Mouse (Mus musculus): Measurements from ENCODE around the gene Gja5.
"Not testable (repeated sequence)": the region's sequence is repeated elsewhere in the genome, so short reads cannot be mapped to it uniquely, and the experiment has no call there.

Gene Gja5

GRCm38 (mm10) chr3:96997770-96998169 is 93.3 kb downstream of the Gja5 start:
- in situ Hi-C loops (cut with MboI; ENCODE audit: low pct_unique_long_range_greater_than_20kb in 1 of 2, low sequenced_read_pairs in 2 of 2, unreplicated experiment in 1 of 2): no loop called here

GRCm38 (mm10) chr3:97003111-97003510 is 98.6 kb downstream of the Gja5 start:
- in situ Hi-C loops (cut with MboI; ENCODE audit: low pct_unique_long_range_greater_than_20kb in 1 of 2, low sequenced_read_pairs in 2 of 2, unreplicated experiment in 1 of 2): no loop called here

DNA sequence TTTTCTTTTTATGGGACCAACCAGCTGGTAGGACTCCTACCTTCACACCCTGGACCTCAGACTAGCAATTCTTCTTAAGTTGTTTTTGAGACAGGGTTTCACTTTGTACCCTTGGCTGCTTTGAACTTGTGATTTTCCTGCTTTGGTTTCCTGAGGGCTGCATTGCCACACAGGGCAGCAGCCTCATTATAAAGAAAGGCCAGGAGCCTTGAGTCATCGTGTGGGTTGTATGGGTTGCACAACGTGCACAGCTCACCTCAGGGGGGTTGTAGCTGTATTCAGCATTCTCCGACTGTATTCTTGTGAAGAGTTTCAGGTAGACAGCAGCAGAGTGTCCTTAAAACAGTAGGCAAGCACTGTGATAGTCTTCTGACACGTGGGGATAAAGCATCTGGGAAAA is 100.0 kb downstream of the Gja5 start:
- in situ Hi-C loops (cut with MboI; ENCODE audit: low pct_unique_long_range_greater_than_20kb in 1 of 2, low sequenced_read_pairs in 2 of 2, unreplicated experiment in 1 of 2): no loop called here

DNA sequence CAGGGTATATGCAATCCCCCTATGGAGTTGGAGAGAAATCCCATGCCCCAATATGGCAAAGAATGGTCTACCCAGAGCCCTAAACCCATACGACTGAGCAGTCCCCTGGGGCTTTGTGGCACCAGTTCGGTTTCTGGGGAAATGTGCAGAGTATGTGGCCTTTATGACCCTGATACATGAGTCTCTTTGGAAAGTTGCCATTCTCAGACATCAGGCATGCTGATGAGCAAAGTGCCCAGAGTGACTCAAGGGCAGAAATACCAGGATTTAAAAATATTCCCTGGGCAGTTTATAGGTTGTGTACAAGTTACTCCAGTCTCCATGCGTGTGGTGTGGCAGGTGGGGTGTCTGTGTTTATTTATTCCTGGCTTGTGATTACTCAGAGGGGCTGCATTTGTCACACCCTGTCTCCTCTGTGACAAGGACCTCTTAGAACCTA is 102.5 kb downstream of the Gja5 start:
- in situ Hi-C loops (cut with MboI; ENCODE audit: low pct_unique_long_range_greater_than_20kb in 1 of 2, low sequenced_read_pairs in 2 of 2, unreplicated experiment in 1 of 2): no loop called here

- in situ Hi-C loops (cut with MboI; ENCODE audit: low pct_unique_long_range_greater_than_20kb in 1 of 2, low sequenced_read_pairs in 2 of 2, unreplicated experiment in 1 of 2): no loop called here
These were observed 120.7 kb downstream of the Gja5 start for GRCm38 (mm10) chr3:97025226-97025625.

- in situ Hi-C loops (cut with MboI; ENCODE audit: low pct_unique_long_range_greater_than_20kb in 1 of 2, low sequenced_read_pairs in 2 of 2, unreplicated experiment in 1 of 2): no loop called here
These were observed 127.6 kb downstream of the Gja5 start for GRCm38 (mm10) chr3:97032053-97032496.

DNA sequence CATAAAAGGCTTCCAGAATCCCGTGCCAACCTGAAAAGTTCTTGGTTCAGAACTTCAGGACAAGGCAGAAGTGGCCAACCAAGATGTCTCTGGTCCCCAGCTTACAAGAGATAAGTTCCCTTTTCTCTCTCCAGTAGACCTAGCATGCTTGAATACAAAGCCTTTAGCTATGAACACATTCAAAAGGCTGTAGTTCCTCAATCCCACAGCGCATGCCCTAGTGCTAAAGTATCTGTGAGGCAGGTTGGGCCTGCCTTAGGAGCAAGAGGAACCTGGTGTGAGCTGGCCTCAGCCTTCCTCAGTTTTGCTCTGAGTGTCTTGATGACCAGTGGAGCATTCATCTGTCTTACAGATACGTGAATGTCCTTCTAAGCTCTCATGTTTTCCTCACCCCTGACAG is 131.1 kb downstream of the Gja5 start:
- in situ Hi-C loops (cut with MboI; ENCODE audit: low pct_unique_long_range_greater_than_20kb in 1 of 2, low sequenced_read_pairs in 2 of 2, unreplicated experiment in 1 of 2): no loop called here

DNA sequence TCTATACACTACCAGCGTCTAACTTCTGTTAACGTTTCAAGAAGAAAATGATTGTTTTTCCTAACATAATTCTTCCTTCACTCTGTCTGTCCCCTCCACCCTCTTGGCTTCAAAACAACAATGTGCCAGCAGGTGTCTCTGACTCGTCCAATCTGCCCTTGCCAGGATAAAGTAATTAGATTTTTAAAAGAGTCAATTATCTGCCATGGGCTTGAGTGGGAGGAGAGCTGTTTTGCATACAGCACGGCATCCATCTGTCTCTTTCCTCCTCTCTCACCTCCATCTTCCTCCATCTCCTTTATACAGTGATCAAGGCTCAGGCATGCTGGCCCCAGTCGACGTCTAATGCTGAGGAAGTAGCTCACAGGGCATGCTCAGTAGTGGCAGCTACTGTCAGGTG is 132.6 kb downstream of the Gja5 start:
- in situ Hi-C loops (cut with MboI; ENCODE audit: low pct_unique_long_range_greater_than_20kb in 1 of 2, low sequenced_read_pairs in 2 of 2, unreplicated experiment in 1 of 2): no loop called here

DNA sequence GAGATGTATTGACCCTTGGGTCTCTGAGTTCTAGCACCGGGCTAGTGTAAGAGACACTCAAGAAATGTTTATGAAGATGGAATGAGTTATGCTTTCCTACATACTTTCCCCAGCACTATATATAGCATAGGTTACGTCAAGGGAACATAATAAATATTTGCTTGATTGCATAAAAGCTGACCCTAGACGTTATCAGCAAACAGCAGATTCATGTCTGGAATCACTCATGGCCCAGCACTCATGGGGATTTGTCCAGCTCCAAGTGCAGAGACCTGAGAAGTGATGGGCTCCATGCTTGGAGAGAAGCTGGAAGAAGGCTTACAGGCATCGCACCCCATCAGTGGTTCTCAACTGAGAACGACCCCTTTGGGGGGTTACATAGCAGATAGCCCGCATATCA is 135.2 kb downstream of the Gja5 start:
- in situ Hi-C loops (cut with MboI; ENCODE audit: low pct_unique_long_range_greater_than_20kb in 1 of 2, low sequenced_read_pairs in 2 of 2, unreplicated experiment in 1 of 2): loop anchor here in 1 of 2 experiments (10.0 kb wide), 1 partner anchor 95 kb away; no protein-coding TSS in a partner anchor

GRCm38 (mm10) chr3:97044188-97044587 is 139.7 kb downstream of the Gja5 start:
- in situ Hi-C loops (cut with MboI; ENCODE audit: low pct_unique_long_range_greater_than_20kb in 1 of 2, low sequenced_read_pairs in 2 of 2, unreplicated experiment in 1 of 2): loop anchor here in 1 of 2 experiments (10.0 kb wide), 1 partner anchor 99 kb away; no protein-coding TSS in a partner anchor

DNA sequence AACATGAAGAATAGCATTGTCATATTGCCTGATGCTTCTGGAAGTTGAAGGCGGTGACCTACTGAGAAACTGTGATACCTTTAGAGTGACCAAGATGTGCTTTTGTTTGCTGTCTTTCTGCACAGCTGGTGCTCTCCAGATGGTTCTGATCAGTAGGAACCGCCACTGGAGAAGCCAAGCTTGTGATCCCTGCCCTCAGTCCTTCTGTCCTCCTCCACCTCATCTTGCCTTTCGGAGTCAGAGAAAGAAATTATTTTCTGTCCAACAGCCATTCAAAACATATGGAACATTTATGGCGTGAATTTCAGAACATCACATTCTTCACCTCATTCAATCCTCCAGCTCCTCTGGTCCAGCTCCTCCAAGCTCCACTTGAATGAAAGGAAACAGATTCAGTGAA is 143.3 kb downstream of the Gja5 start:
- in situ Hi-C loops (cut with MboI; ENCODE audit: low pct_unique_long_range_greater_than_20kb in 1 of 2, low sequenced_read_pairs in 2 of 2, unreplicated experiment in 1 of 2): loop anchor here in 1 of 2 experiments (10.0 kb wide), 1 partner anchor 103 kb away; no protein-coding TSS in a partner anchor

DNA sequence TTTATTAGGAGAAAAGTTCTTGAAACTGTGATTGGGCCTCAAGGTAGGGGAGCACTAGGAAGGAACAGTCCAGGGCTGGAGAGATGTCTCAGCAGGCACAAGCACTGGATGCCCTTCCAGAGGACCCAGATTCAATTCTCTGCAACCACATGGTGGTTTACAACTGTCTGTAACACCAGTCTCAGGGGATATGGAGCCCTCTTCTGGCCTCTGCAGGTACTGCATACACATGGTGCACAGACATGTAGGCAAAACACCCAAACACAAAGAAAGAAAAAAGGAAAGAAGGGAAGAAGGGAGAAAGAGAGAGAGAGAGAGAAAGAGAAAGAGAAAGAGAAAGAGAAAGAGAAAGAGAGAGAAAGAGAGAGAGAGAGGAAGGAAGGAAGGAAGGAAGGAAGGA is 143.9 kb downstream of the Gja5 start:
- in situ Hi-C loops (cut with MboI; ENCODE audit: low pct_unique_long_range_greater_than_20kb in 1 of 2, low sequenced_read_pairs in 2 of 2, unreplicated experiment in 1 of 2): loop anchor here in 1 of 2 experiments (10.0 kb wide), 1 partner anchor 104 kb away; no protein-coding TSS in a partner anchor

GRCm38 (mm10) chr3:97051264-97051744 is 146.8 kb downstream of the Gja5 start:
- in situ Hi-C loops (cut with MboI; ENCODE audit: low pct_unique_long_range_greater_than_20kb in 1 of 2, low sequenced_read_pairs in 2 of 2, unreplicated experiment in 1 of 2): no loop called here

GRCm38 (mm10) chr3:97052069-97052799 is 147.7 kb downstream of the Gja5 start:
- in situ Hi-C loops (cut with MboI; ENCODE audit: low pct_unique_long_range_greater_than_20kb in 1 of 2, low sequenced_read_pairs in 2 of 2, unreplicated experiment in 1 of 2): no loop called here

DNA sequence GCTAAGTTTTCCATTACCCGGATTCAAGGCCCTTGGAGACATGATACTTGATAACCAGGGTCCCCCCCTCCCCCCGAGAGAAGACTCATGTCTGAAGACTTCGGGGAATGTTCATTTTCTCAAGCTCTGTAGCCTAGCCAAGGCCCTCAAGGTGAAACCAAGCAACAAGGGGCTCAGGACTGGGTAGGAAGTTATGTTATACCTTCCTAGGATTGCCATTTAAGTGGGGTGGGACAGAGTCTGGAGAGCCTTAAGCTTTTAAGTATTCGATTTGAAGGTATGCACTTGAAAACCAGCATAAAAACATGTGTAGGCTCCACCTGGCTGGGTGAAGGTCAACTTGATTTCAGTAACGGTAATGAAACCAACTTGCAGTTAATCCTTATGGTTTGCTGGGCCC is 154.2 kb downstream of the Gja5 start:
- in situ Hi-C loops (cut with MboI; ENCODE audit: low pct_unique_long_range_greater_than_20kb in 1 of 2, low sequenced_read_pairs in 2 of 2, unreplicated experiment in 1 of 2): no loop called here

GRCm38 (mm10) chr3:97060119-97060518 is 155.6 kb downstream of the Gja5 start:
- in situ Hi-C loops (cut with MboI; ENCODE audit: low pct_unique_long_range_greater_than_20kb in 1 of 2, low sequenced_read_pairs in 2 of 2, unreplicated experiment in 1 of 2): no loop called here

DNA sequence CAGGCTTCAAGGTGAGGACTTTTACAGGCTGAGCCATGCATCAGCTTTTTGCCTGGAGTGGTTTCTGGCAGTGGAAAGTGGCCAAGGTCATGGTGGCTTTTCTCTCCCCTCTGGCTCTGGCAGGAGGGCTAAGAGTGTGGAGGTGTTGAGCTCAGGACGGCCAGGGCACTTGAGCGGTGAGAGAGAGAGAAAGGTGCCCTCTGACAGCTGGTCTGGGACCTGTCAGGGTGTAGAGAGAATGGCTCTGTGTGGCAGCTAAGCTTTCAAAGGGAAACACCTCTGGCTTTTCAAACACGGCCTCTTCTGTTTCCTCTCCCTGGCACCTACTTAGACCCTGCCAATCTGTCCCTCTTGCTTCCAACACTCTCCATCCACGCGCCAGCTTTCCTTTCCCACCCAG is 158.3 kb downstream of the Gja5 start:
- in situ Hi-C loops (cut with MboI; ENCODE audit: low pct_unique_long_range_greater_than_20kb in 1 of 2, low sequenced_read_pairs in 2 of 2, unreplicated experiment in 1 of 2): no loop called here

DNA sequence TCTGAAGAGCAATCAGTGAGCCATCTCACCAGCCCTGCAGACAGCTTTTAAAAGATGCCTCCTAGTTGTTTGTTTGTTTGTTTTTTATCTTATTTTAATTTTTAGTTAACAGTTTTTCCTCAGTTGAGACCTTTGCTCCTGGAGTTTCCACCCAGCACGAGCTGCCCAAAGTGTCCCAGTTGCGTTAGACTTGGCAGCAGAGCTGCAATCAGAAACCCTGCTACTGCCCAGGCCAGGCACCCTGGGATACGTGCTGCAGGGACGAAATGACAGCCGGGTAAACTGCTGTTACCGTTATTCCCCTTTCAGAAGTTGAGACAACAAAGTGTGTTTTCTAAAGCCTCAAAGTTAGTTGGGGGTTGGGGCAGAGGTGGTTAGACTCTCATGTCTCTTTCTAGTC is 159.6 kb downstream of the Gja5 start:
- in situ Hi-C loops (cut with MboI; ENCODE audit: low pct_unique_long_range_greater_than_20kb in 1 of 2, low sequenced_read_pairs in 2 of 2, unreplicated experiment in 1 of 2): no loop called here

GRCm38 (mm10) chr3:97069589-97069988 is 165.1 kb downstream of the Gja5 start:
- in situ Hi-C loops (cut with MboI; ENCODE audit: low pct_unique_long_range_greater_than_20kb in 1 of 2, low sequenced_read_pairs in 2 of 2, unreplicated experiment in 1 of 2): not testable (repeated sequence)

GRCm38 (mm10) chr3:97071916-97072315 is 167.4 kb downstream of the Gja5 start:
- in situ Hi-C loops (cut with MboI; ENCODE audit: low pct_unique_long_range_greater_than_20kb in 1 of 2, low sequenced_read_pairs in 2 of 2, unreplicated experiment in 1 of 2): not testable (repeated sequence)
